Mouse (Mus musculus): ENCODE data around the gene Tagln.
A peak's percentile ranks its signal among the peaks of the same experiment; 100 is the strongest.

Tagln gene

GRCm38 (mm10) chr9:45907078-45907428 lies 28.8 kb downstream of the Tagln start:
- no peak for DNase-seq (ENCODE audit: extremely low spot score)

DNA sequence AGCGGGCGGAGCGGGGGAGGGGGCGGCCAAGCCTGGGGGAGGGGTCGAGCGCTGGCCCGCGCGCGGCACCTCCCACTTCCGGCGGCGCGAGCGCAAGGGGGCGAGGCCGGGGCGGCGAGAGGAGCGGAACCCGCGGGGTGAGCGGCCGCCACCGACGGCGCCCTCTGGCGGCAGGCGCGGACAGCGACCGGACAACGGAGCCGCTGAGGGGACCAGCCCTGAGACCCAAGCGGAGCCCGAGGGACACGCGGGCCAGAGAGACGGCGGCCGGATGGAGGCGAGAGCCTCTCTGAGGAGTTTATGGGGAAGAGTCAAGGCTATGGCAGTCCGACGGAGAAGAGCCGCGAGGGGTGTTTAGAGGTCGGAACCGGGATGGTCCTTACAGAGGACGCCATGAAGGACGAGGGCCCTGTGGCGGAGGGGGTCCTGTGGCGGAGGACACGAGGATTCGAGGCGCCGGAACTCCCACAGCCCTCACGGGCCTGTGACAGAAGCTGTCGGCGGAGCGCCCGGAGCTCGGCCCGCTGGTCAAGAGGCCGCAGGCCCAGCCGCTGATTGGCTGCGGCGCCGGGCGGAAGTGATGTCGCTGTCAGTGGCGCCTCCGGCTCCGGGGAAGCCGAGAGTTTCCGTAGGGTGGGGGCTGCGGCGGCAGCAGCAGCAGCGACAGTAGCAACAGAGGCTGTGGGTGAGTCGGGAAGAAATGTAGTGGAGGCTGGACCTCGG lies 29.3 kb downstream of the Tagln start, which contains the start of the genes Pcsk7 and Rnf214:
Gene Pcsk7 (plus strand): TSS at position 143 of the 723 bp plus-strand sequence.
Gene Rnf214 (minus strand): TSS at position 557 of the 723 bp plus-strand sequence.
- peak; percentile 89 for DNase-seq (ENCODE audit: extremely low spot score)

GRCm38 (mm10) chr9:45905811-45906237 lies 30.0 kb downstream of the Tagln start:
- no peak for DNase-seq (ENCODE audit: extremely low spot score)

DNA sequence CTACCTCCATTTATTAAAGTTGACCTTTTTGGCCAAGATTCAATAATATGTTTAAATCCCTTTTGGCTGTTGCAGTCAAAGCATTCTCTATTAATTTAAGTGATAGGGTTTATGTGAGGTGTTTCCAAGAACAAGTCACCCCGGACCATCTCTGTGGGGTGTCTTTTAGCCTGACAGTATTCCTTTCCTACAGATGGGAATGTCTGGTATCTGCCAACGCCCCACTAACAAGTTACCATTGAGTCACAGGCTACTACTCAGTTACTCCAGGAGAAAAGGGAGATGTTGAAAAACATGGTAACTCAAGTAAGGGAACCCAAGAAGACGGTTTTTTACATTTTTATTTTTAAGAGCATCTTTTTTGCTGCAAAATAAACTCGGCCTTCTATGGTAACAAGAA lies 30.7 kb downstream of the Tagln start:
- no peak for DNase-seq (ENCODE audit: extremely low spot score)

DNA sequence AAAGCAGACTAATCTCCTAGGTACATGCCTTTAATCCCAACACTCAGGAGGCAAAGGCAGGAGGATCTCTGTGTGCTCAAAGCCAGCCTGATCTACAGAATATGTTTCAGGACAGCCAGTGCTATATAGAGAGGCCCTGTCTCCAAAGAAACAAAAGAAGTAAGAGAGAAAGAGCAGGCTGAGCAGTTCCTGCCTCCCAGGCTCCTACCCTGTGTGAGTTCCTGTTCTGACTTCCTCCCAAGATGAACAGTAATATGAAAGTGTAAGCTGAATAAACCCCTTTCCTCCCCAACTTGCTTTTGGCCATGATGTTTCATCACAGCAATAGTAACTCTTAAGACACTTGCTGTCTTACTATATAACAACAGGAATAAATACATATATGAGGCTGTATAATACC lies 42.2 kb downstream of the Tagln start:
- no peak for DNase-seq (ENCODE audit: extremely low spot score)

All from embryo, embryonic 9.5 days (tissue).